20 mouse cellular contexts compared by ENCODE assay signal in the genomic region with DNA sequence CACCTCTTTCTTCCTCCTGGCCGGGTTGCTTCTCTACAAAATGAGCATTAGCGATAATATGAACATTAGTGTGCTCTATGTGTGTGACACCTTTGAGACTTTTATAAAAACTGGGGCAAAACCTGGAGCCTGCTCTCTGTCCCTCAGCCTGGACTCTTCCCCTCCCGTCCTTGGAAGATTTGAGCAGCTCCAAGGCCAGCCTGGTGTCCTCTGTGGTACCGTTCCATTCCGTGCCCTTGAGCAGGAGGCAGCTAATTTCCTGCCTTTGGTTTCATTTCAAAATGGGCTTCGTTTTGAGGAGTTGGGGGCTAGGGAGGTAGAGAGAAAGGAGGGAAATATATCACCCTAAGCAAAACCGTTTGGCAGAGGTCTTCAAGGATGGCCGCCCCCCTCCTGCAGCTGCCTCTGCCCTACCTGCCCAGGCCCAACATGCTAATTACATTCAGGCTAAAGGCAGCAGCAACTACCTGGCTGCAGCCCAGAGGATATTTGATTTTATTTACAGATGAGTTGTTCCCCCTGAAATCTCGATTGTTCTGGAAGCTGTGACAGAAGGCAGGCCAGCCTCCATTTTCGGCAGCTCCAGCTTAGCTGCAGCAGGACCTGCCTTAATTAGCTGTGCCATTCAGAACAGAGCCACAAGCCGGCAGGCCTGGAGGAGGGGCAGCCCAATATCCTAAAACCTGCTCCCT. TPM values are rescaled to one million over a fixed set of nuclear protein-coding genes. Genes with fewer than 3 reads are reported as not detected.
DNase-seq lines count a peak whose midpoint lies in the region; ATAC-seq and TF ChIP-seq lines count a peak whose summit lies in the region.
"Had no signal": no experiment of that assay in that cellular context is flagged by ENCODE, and none has a peak within 500 bp of the region (broad histone marks: within the 10 kb centered on the region; RNA-seq: fewer than 3 reads in every experiment).

No protein-coding gene starts in this region.

- no peak for TF ChIP-seq POLR2A in brain, embryonic 14.5 days (IDR thresholded peaks at IDR 0.05; ENCODE audit: borderline replicate concordance, extremely low read depth, insufficient read depth, insufficient read length, poor library complexity, severe bottlenecking)

- H3K27ac ChIP-seq in forebrain, embryonic 11.5 days (ENCODE audit: low read depth, low read length) = no peak overlapping the region
- no peak overlapping the region for H3K27ac ChIP-seq in forebrain, postnatal 0 days (ENCODE audit: low read depth, low read length)
- H3K27ac ChIP-seq in forebrain, embryonic 16.5 days (ENCODE audit: low read length) = no peak overlapping the region
- H3K27ac ChIP-seq in midbrain, embryonic 12.5 days (replicated peaks) = 0 out of 2 replicates have a peak overlapping the region, but pooled peaks have one; percentile 0
- H3K27ac ChIP-seq in layer of hippocampus, adult 2 months = no peak overlapping the region
- H3K27ac ChIP-seq: embryonic facial prominence, embryonic 12.5 days; gastrocnemius, adult 2 months; kidney, postnatal 0 days had no signal

- no peaks in the 10 kb centered on the region for H3K4me1 ChIP-seq in forebrain, embryonic 11.5 days (replicated peaks; ENCODE audit: control insufficient read depth, insufficient read depth, low read length)
- H3K4me1 ChIP-seq in forebrain, postnatal 0 days (ENCODE audit: insufficient read depth) = no peaks in the 10 kb centered on the region
- H3K4me1 ChIP-seq in forebrain, embryonic 16.5 days (replicated peaks; ENCODE audit: control insufficient read depth, insufficient read depth, low read length) = peaks cover 4% of the 10 kb centered on the region; the same call in 1 of the 2 replicates
- no peaks in the 10 kb centered on the region; the same call in 1 of the 2 replicates for H3K4me1 ChIP-seq in midbrain, embryonic 12.5 days
- H3K4me1 ChIP-seq: embryonic facial prominence, embryonic 12.5 days had no signal

- no peaks in the 10 kb centered on the region for H3K9me3 ChIP-seq in forebrain, embryonic 11.5 days (ENCODE audit: control insufficient read depth, low read length)
- no peaks in the 10 kb centered on the region for H3K9me3 ChIP-seq in forebrain, postnatal 0 days (ENCODE audit: low read length)
- no peaks in the 10 kb centered on the region for H3K9me3 ChIP-seq in forebrain, embryonic 16.5 days (ENCODE audit: control insufficient read depth, low read length)
- H3K9me3 ChIP-seq in midbrain, embryonic 12.5 days = no peaks in the 10 kb centered on the region
- H3K9me3 ChIP-seq: embryonic facial prominence, embryonic 12.5 days had no signal

- no peaks in the 10 kb centered on the region for H3K36me3 ChIP-seq in forebrain, embryonic 11.5 days (ENCODE audit: control insufficient read depth, insufficient read depth, low read length)
- H3K36me3 ChIP-seq in forebrain, postnatal 0 days (ENCODE audit: insufficient read depth) = no peaks in the 10 kb centered on the region
- H3K36me3 ChIP-seq in forebrain, embryonic 16.5 days (ENCODE audit: control insufficient read depth, insufficient read depth) = no peaks in the 10 kb centered on the region
- H3K36me3 ChIP-seq in midbrain, embryonic 12.5 days = no peaks in the 10 kb centered on the region
- H3K36me3 ChIP-seq: embryonic facial prominence, embryonic 12.5 days had no signal

- peak; percentile 76; the same call in 1 of the 2 replicates for ATAC-seq in forebrain, embryonic 11.5 days (replicated peaks; ENCODE audit: low FRiP score)
- ATAC-seq in forebrain, postnatal 0 days = no peak; the same call in 1 of the 2 replicates
- peak; percentile 79 for ATAC-seq in forebrain, embryonic 16.5 days
- ATAC-seq in midbrain, embryonic 12.5 days (ENCODE audit: low FRiP score, low read depth) = peak; percentile 39; the same call in 1 of the 2 replicates

- DNase-seq in forebrain, embryonic 11.5 days (ENCODE audit: low spot score) = no peak
- DNase-seq in forebrain, postnatal 0 days = no peak
- DNase-seq in brain, embryonic 14.5 days (ENCODE audit: low read depth) = peak; percentile 84
- DNase-seq in thymus, postnatal 36 days = no peak
- DNase-seq in layer of hippocampus, adult 2 months (ENCODE audit: low spot score in 2 of 2) = no peak
- DNase-seq: adrenal gland, postnatal 10 days; gastrocnemius, adult 2 months; heart, postnatal 10 days; lung, adult 2 months; lung, postnatal 4 days; right cerebral cortex, postnatal 14 days had no signal

- TF ChIP-seq CTCF in forebrain, postnatal 0 days (IDR thresholded peaks at IDR 0.05; ENCODE audit: low read depth) = no peak
- no peak for TF ChIP-seq CTCF in brain, embryonic 14.5 days (IDR thresholded peaks at IDR 0.05; ENCODE audit: borderline replicate concordance, extremely low read depth, insufficient read depth, insufficient read length)
- TF ChIP-seq CTCF in layer of hippocampus, adult 2 months (conservative IDR thresholded peaks at IDR 0.05) = no peak

- no peak overlapping the region for H3K9ac ChIP-seq in forebrain, embryonic 11.5 days (ENCODE audit: low read length)
- no peak overlapping the region for H3K9ac ChIP-seq in forebrain, postnatal 0 days
- no peak overlapping the region for H3K9ac ChIP-seq in forebrain, embryonic 16.5 days (replicated peaks; ENCODE audit: low read depth, low read length)
- H3K9ac ChIP-seq in midbrain, embryonic 12.5 days (replicated peaks) = no peak overlapping the region
- H3K9ac ChIP-seq: embryonic facial prominence, embryonic 12.5 days had no signal

- H3K27me3 ChIP-seq in forebrain, embryonic 11.5 days (ENCODE audit: control insufficient read depth, insufficient read depth, low read length) = peaks cover 57% of the 10 kb centered on the region
- H3K27me3 ChIP-seq in forebrain, postnatal 0 days (ENCODE audit: insufficient read depth, low read length) = peaks cover 44% of the 10 kb centered on the region
- H3K27me3 ChIP-seq in forebrain, embryonic 16.5 days (replicated peaks; ENCODE audit: control insufficient read depth, insufficient read depth, low read length) = peaks cover 32% of the 10 kb centered on the region
- peaks cover 39% of the 10 kb centered on the region for H3K27me3 ChIP-seq in midbrain, embryonic 12.5 days

- no peak overlapping the region for H3K4me3 ChIP-seq in forebrain, embryonic 11.5 days (ENCODE audit: low read depth, low read length)
- H3K4me3 ChIP-seq in forebrain, postnatal 0 days (ENCODE audit: low read depth, low read length) = no peak overlapping the region
- no peak overlapping the region for H3K4me3 ChIP-seq in forebrain, embryonic 16.5 days (replicated peaks; ENCODE audit: low read length)
- H3K4me3 ChIP-seq in midbrain, embryonic 12.5 days = no peak overlapping the region
- H3K4me3 ChIP-seq in layer of hippocampus, adult 2 months = no peak overlapping the region
- H3K4me3 ChIP-seq: embryonic facial prominence, embryonic 12.5 days; gastrocnemius, adult 2 months had no signal

- 39% methylated on average over 11 of the region's 11 CpGs for WGBS in forebrain, embryonic 11.5 days
- 35% methylated on average over 11 of the region's 11 CpGs for WGBS in forebrain, postnatal 0 days
- WGBS in forebrain, embryonic 16.5 days = 29% methylated on average over 11 of the region's 11 CpGs
- 40% methylated on average over 11 of the region's 11 CpGs for WGBS in midbrain, embryonic 12.5 days

- H3K4me2 ChIP-seq in forebrain, embryonic 11.5 days (ENCODE audit: low read depth, low read length, severe bottlenecking) = no peak overlapping the region
- H3K4me2 ChIP-seq in forebrain, postnatal 0 days (ENCODE audit: low read depth) = no peak overlapping the region
- H3K4me2 ChIP-seq in forebrain, embryonic 16.5 days (ENCODE audit: low read length) = no peak overlapping the region
- no peak overlapping the region; the same call in 1 of the 2 replicates for H3K4me2 ChIP-seq in midbrain, embryonic 12.5 days (replicated peaks)
- H3K4me2 ChIP-seq: embryonic facial prominence, embryonic 12.5 days had no signal

RNA-seq across cellular contexts. Expression of a gene that starts 24.9 kb away (rescaled TPM):
- 1.1 TPM in 2 replicates for polyA plus RNA-seq in forebrain, embryonic 11.5 days (2014; fragmentation: Nextera tagmentation; extraction: Ambion mirVana)
- 0.29 and 0.92 TPM in 2 replicates for total RNA-seq in forebrain, postnatal 0 days (2014; rRNA removed)
- 0.05 and 0.18 TPM in 2 replicates for polyA plus RNA-seq in forebrain, postnatal 0 days (2015; fragmentation: Nextera tagmentation; extraction: Ambion mirVana)
- 7.4 and 17.2 TPM in 2 replicates for polyA plus RNA-seq in brain, embryonic 14.5 days (2012; rRNA removed)
- polyA plus RNA-seq in forebrain, embryonic 16.5 days (2015; fragmentation: Nextera tagmentation; extraction: Ambion mirVana) = 0.39 TPM in 1 of 2 replicates, not detected in the other
- 7.3 and 10.3 TPM in 2 replicates for polyA plus RNA-seq in midbrain, embryonic 12.5 days (2016; fragmentation: Nextera tagmentation; extraction: Ambion mirVana)
- total RNA-seq in layer of hippocampus, adult 2 months (2021) = not detected
- total RNA-seq: heart, adult 8-10 months; heart, postnatal 10 days; layer of hippocampus, adult 8-10 months; left cerebral cortex, adult 8-10 months; liver, adult 2 months had no signal
- polyA plus RNA-seq: intestine, embryonic 14.5 days; kidney, postnatal 0 days; liver, adult 2 months; lung, adult 2 months had no signal
